Mouse (Mus musculus): Measurements from ENCODE around the gene Gm49378.

DNA sequence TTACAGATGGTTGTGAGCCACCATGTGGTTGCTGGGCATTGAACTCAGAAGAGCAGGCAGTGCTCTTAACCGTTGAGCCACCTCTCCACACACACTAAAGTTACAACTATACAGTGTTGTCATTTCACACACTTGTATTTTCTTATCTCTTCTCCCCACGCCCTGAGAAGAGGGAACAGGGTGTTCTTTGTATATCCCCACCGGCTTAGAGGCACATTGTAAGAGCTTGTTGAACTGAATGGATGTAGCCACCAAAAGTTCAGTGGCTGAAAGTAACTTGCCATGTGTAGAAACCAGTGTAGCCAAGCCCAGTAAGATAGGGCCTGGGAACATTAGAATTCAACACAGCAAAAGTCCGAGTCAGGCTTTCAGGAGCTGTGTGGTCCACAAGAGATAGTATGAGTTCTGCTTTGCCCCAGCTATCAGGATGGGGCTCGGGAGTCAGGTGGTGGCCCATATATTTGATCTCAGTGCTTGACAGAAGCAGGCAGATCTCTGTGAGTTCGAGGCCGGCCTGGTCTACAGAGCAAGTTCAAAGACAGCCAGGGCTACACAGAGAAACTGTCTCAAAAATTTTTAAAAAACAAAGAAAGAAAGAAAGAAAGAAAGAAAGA lies 23.0 kb downstream of the Gm49378 start:
- TF ChIP-seq POLR2A (IDR thresholded peaks at IDR 0.05; ENCODE audit: insufficient read length, low read depth) (no peak), MAX (IDR thresholded peaks at IDR 0.05; ENCODE audit: low read depth) (no peak), E2F4 (IDR thresholded peaks at IDR 0.05; ENCODE audit: insufficient read depth) (no peak), USF1 (IDR thresholded peaks at IDR 0.05; ENCODE audit: low read depth) (no peak), TCF12 (IDR thresholded peaks at IDR 0.05; ENCODE audit: insufficient read depth, poor library complexity, severe bottlenecking) (no peak), TCF3 (IDR thresholded peaks at IDR 0.05; ENCODE audit: insufficient read length, low read depth) (no peak), MYOD1 (IDR thresholded peaks at IDR 0.05; ENCODE audit: control insufficient read depth in 1 of 3, insufficient read length in 2 of 3, low read depth in 2 of 3) (no peak), CEBPB (IDR thresholded peaks at IDR 0.05; ENCODE audit: insufficient read depth, poor library complexity, severe bottlenecking) (no peak), POLR2AphosphoS2 (IDR thresholded peaks at IDR 0.05; ENCODE audit: insufficient read length, low read depth) (no peak), SRF (IDR thresholded peaks at IDR 0.05; ENCODE audit: control insufficient read depth, insufficient read length, low read depth) (no peak)

Data from myocyte (in vitro differentiated cells).